Mouse (Mus musculus): ENCODE data around the gene Nae1.

DNA sequence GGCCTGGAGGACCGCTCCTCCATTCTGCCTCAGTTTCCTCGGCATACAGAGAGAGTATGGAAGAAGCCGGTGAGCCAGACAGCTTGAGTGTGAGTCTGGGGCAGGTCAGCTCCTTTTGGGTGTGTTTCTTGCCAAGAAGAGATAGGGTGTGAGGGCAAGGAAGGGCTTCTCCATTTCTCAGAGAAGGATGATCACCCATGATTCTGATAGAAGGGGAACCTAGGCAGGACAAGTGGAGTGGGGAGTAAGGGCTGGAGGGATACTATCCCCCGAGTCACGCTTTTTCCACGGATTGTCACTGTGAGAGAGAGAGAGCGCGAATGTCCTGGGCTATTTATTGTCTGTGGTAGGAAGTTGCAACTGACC is 7.1 kb upstream of the Nae1 start:
- TF ChIP-seq CTCF (IDR thresholded peaks at IDR 0.05; ENCODE audit: borderline replicate concordance, insufficient read depth, low read length) (no peak), POLR2A (IDR thresholded peaks at IDR 0.05; ENCODE audit: low read depth, low read length) (no peak)
